Mouse (Mus musculus): ENCODE results near the gene Rprm. TPM values are rescaled to one million over a fixed set of nuclear protein-coding genes. Genes with fewer than 3 reads are reported as not detected.

Gene Rprm
- not detected for total RNA-seq (2023)

GRCm38 (mm10) chr2:54085430-54086087, at the start of gene Rprm:
Rprm (minus strand) TSS chr2:54085552.

